Mouse (Mus musculus) heart, adult 8-10 months (tissue): ENCODE data around the gene Anapc5. TPM values are rescaled to one million over a fixed set of nuclear protein-coding genes. Genes with fewer than 3 reads are reported as not detected.

Experiments used
- DNase-seq: peaks from one replicate; pipeline ENCODE4 v3.0.0; 2022; ENCODE audit warnings: low spot score
- total RNA-seq, 4 experiments: library from RNA; stranded (reverse); gene quantifications; 2 replicates each; pipeline ENCODE4 v1.2.4; 2022

Anapc5 gene
- total RNA-seq, 4 experiments from 2014 or later, result 151 to 179 (median 164) TPM

- no peak for DNase-seq
These were observed 52.0 kb downstream of the Anapc5 start for GRCm38 (mm10) chr5:122769101-122769568.

GRCm38 (mm10) chr5:122767283-122767682 lies 53.9 kb downstream of the Anapc5 start:
- DNase-seq, result no peak

- DNase-seq, result no peak
These were observed 57.1 kb downstream of the Anapc5 start for GRCm38 (mm10) chr5:122764032-122764464.

GRCm38 (mm10) chr5:122763271-122764031 lies 57.7 kb downstream of the Anapc5 start:
- DNase-seq, result no peak

- no peak for DNase-seq
These were observed 64.5 kb downstream of the Anapc5 start for GRCm38 (mm10) chr5:122756680-122757079.

GRCm38 (mm10) chr5:122756144-122756543 lies 65.0 kb downstream of the Anapc5 start:
- no peak for DNase-seq

GRCm38 (mm10) chr5:122755620-122756019 lies 65.5 kb downstream of the Anapc5 start:
- no peak for DNase-seq

- DNase-seq, result no peak
These were observed 66.7 kb downstream of the Anapc5 start for GRCm38 (mm10) chr5:122754477-122754876.

- no peak for DNase-seq
These were observed 73.2 kb downstream of the Anapc5 start for GRCm38 (mm10) chr5:122747950-122748349.

GRCm38 (mm10) chr5:122743880-122744422 lies 77.2 kb downstream of the Anapc5 start:
- DNase-seq, result no peak

Other genes starting within 250 kb of the Anapc5 start
- gene Ift81, start 206.8 kb downstream of the Anapc5 start, total RNA-seq, result 10 to 100 TPM; 64.5 to 96.2 (median 80.6) TPM
- 1 to 10 TPM; 3.1 to 3.6 (median 3.4) TPM for gene P2rx7, start 177.4 kb downstream of the Anapc5 start, total RNA-seq
- gene P2rx4, start 113.8 kb downstream of the Anapc5 start, total RNA-seq, result 10 to 100 TPM; 16.2 to 19.3 (median 18.5) TPM
- 10 to 100 TPM in 3 of 4 experiments, 1 to 10 TPM in 1; 8.9 to 12.5 (median 11.3) TPM for gene Camkk2, start 41.9 kb downstream of the Anapc5 start, total RNA-seq
- gene Rnf34, start 28.7 kb upstream of the Anapc5 start, total RNA-seq, result 10 to 100 TPM; 30.7 to 39.8 (median 35.3) TPM
- gene Kdm2b, start 168.5 kb upstream of the Anapc5 start, total RNA-seq, result 10 to 100 TPM; 12.7 to 14.9 (median 14.4) TPM
- 10 to 100 TPM; 13.3 to 16.3 (median 15.2) TPM for gene Orai1, start 193.7 kb upstream of the Anapc5 start, total RNA-seq
- gene Morn3, start 225.7 kb upstream of the Anapc5 start, total RNA-seq, result not detected
- gene Tmem120b, start 247.1 kb upstream of the Anapc5 start, total RNA-seq, result 10 to 100 TPM in 1 of 4 experiments, 1 to 10 TPM in 3; 7.7 to 10.7 (median 8.4) TPM